8 mouse cellular contexts compared by ENCODE assay signal in the genomic region with DNA sequence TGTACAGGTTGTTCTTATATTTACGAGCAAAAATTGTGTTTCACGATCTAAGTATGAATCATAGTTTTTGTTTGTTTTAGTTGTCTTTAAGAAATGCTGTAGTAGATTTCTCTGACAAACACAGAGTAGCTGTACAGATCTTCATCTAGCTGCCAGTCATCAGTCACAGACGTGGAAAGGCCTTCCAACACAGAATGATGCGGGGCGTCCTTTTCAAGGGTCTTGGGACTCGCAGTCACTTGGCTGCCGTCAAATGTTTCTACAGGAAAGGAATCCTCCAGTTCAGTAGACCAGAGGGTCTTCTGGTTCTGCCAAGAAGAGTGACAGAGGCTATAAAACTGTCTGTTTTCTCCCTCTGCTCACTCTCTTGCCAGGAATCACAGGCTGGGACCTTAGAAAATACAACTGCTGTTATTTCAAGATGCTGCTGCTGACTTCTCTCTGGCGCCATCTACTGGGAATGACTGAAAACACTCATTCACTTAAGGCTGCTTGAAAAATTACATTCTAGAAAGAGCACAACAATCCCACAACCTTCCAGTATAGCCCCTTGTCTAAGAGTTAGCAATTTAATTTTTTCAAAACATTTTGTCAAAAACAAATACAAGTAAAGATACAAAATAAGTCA.
DNase-seq lines count a peak whose midpoint lies in the region; ATAC-seq and TF ChIP-seq lines count a peak whose summit lies in the region.

No protein-coding gene starts in this region.

- no peak for TF ChIP-seq POLR2A in lung, adult 2 months (IDR thresholded peaks at IDR 0.05; ENCODE audit: borderline replicate concordance, extremely low read depth, low read depth, low read length)

- H3K4me3 ChIP-seq in lung, adult 2 months (replicated peaks; ENCODE audit: extremely low read depth, low read depth, low read length), result no peak overlapping the region

- peak; percentile 8 to 44 for DNase-seq in CD8-positive naive resting alpha-beta T cell, adult 2 months (ENCODE audit: low read depth in 2 of 2, low spot score in 2 of 2)
- peak; percentile 75 for DNase-seq in ZHBTc4 (ENCODE audit: low read depth, low spot score)
- peak; percentile 7 for DNase-seq in gastrocnemius, postnatal 25 days
- DNase-seq in layer of hippocampus, adult 11-12 months (ENCODE audit: low spot score), result peak; percentile 80
- DNase-seq in lung, adult 2 months, result no peak
- DNase-seq in retina, postnatal 1 day, result peak; percentile 80
- DNase-seq in ovary, adult 18-20 months (ENCODE audit: low spot score), result no peak

- peak; percentile 83 for ATAC-seq in common myeloid progenitor, adult 5-6 weeks (replicated peaks; ENCODE audit: low read depth, poor library complexity, severe bottlenecking)

- TF ChIP-seq CTCF in lung, adult 2 months (IDR thresholded peaks at IDR 0.05; ENCODE audit: insufficient read depth, low read length), result peak; percentile 44

- H3K4me1 ChIP-seq in lung, adult 2 months (ENCODE audit: control insufficient read depth, insufficient read depth, low read length), result no peaks in the 10 kb centered on the region; the same call in 1 of the 2 replicates

- WGBS in lung, adult 2 months, result 63% methylated on average over 8 of the region's 8 CpGs

Comparison
In these comparisons a context has a peak if more than half of its experiments do, and no peak if none do; other contexts are left out.
1. DNase-seq: peak in CD8-positive naive resting alpha-beta T cell, adult 2 months (2 of 2), ZHBTc4 (single experiment), gastrocnemius, postnatal 25 days (single experiment), layer of hippocampus, adult 11-12 months (single experiment) and retina, postnatal 1 day (single experiment); none in lung, adult 2 months (single experiment) and ovary, adult 18-20 months (single experiment).